Mouse (Mus musculus): Measurements from ENCODE around the gene Fubp3.
A peak's percentile ranks its signal among the peaks of the same experiment; 100 is the strongest.

DNA sequence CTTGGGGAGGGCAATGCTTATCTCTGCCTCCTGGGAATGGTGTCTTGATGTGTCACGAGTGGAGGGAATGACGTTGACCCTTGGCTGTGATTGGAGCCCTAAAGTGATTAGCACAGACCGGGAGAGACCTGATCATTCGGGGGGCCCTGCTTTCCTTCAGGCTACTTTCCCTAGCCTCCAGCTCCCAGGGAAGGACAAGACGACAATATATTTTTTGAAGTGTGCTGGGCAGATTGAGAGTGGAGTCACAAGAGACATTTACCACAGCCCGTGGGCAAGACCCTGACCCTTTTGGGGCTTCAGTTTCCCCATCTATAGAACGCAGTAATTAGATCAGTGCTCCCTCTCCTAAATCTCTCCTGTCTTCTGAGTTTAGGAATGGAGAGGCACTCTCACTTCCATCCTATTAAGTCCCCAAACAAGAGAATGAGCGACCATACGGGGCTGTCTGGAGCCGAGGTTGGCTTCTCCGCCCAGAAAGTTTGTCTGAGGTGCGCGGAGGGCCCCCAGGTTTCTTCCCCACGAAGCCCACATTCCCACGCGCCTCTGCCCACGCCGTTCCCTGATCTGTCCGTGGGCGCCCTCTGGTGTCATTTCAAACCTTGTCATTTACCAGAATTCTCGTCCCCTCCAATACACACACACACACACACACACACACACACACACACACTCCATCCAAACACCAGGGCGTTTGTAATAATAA lies 82.6 kb downstream of the Fubp3 start:
- peak; percentile 65 for TF ChIP-seq CTCF (IDR thresholded peaks at IDR 0.05)
- TF ChIP-seq EP300 (IDR thresholded peaks at IDR 0.05), result no peak
